9 mouse cellular contexts compared by ENCODE assay signal in genomic region chr2:101652204-101652920, GRCm38 (mm10). TPM values are rescaled to one million over a fixed set of nuclear protein-coding genes. Genes with fewer than 3 reads are reported as not detected.
A peak's percentile ranks its signal among the peaks of the same experiment; 100 is the strongest.
DNase-seq lines count a peak whose midpoint lies in the region; ATAC-seq and TF ChIP-seq lines count a peak whose summit lies in the region.
"Had no signal": no experiment of that assay in that cellular context is flagged by ENCODE, and none has a peak within 500 bp of the region (broad histone marks: within the 10 kb centered on the region; RNA-seq: fewer than 3 reads in every experiment).

No protein-coding gene starts in this region.

- peak; percentile 75 for ATAC-seq in neural tube, embryonic 11.5 days (ENCODE audit: insufficient read depth, low FRiP score, low TSS enrichment)
- peak; percentile 77 for ATAC-seq in hindbrain, postnatal 0 days
- ATAC-seq in midbrain, postnatal 0 days (ENCODE audit: low FRiP score): peak; percentile 68; the same call in 1 of the 2 replicates

- no peaks in the 10 kb centered on the region for H3K4me1 ChIP-seq in neural tube, embryonic 11.5 days (ENCODE audit: control insufficient read depth, insufficient read depth, low read length)
- H3K4me1 ChIP-seq in hindbrain, postnatal 0 days (ENCODE audit: insufficient read depth, low read length): 0 out of 2 replicates have a peak, but pooled peaks cover 3% of the 10 kb centered on the region
- no peaks in the 10 kb centered on the region for H3K4me1 ChIP-seq in midbrain, postnatal 0 days (ENCODE audit: insufficient read depth, low read length)

- H3K27me3 ChIP-seq in neural tube, embryonic 11.5 days (ENCODE audit: control insufficient read depth, insufficient read depth, low read length): no peaks in the 10 kb centered on the region
- no peaks in the 10 kb centered on the region for H3K27me3 ChIP-seq in hindbrain, postnatal 0 days (ENCODE audit: insufficient read depth, low read length)
- no peaks in the 10 kb centered on the region for H3K27me3 ChIP-seq in midbrain, postnatal 0 days (ENCODE audit: insufficient read depth, low read length)

- H3K9me3 ChIP-seq in neural tube, embryonic 11.5 days (ENCODE audit: control insufficient read depth, low read length): no peaks in the 10 kb centered on the region
- H3K9me3 ChIP-seq in hindbrain, postnatal 0 days (ENCODE audit: low read length): no peaks in the 10 kb centered on the region
- no peaks in the 10 kb centered on the region for H3K9me3 ChIP-seq in midbrain, postnatal 0 days (ENCODE audit: low read length)

- no peak overlapping the region for H3K9ac ChIP-seq in neural tube, embryonic 11.5 days (ENCODE audit: low read length)
- peak overlapping the region; percentile 43; the same call in 1 of the 2 replicates for H3K9ac ChIP-seq in hindbrain, postnatal 0 days (replicated peaks; ENCODE audit: low read length)
- peak overlapping the region; percentile 51 for H3K9ac ChIP-seq in midbrain, postnatal 0 days (replicated peaks; ENCODE audit: low read length, poor library complexity, severe bottlenecking)

- TF ChIP-seq CTCF in hindbrain, postnatal 0 days (IDR thresholded peaks at IDR 0.05; ENCODE audit: low read depth): no peak
- TF ChIP-seq CTCF in midbrain, postnatal 0 days (IDR thresholded peaks at IDR 0.05): no peak

- no peaks in the 10 kb centered on the region for H3K36me3 ChIP-seq in neural tube, embryonic 11.5 days (ENCODE audit: control insufficient read depth, insufficient read depth, low read length)
- H3K36me3 ChIP-seq in hindbrain, postnatal 0 days (ENCODE audit: insufficient read depth, low read length): no peaks in the 10 kb centered on the region
- H3K36me3 ChIP-seq in midbrain, postnatal 0 days (ENCODE audit: insufficient read depth, low read length): no peaks in the 10 kb centered on the region

- no peak overlapping the region for H3K27ac ChIP-seq in neural tube, embryonic 11.5 days (ENCODE audit: low read depth, low read length)
- no peak overlapping the region for H3K27ac ChIP-seq in hindbrain, postnatal 0 days
- H3K27ac ChIP-seq in midbrain, postnatal 0 days (ENCODE audit: low read depth, low read length): no peak overlapping the region

- WGBS in neural tube, embryonic 11.5 days: 45% methylated on average over 14 of the region's 14 CpGs
- WGBS in hindbrain, postnatal 0 days: 20% methylated on average over 14 of the region's 14 CpGs
- WGBS in midbrain, postnatal 0 days: 26% methylated on average over 14 of the region's 14 CpGs

- peak; percentile 16 for DNase-seq in cerebellum, adult 8-10 months
- DNase-seq in cerebellum, postnatal 14 days: no peak
- DNase-seq in neural tube, embryonic 11.5 days (ENCODE audit: low spot score): peak; percentile 22
- DNase-seq in neural tube, embryonic 10.5 days (ENCODE audit: extremely low spot score, low spot score): no peak
- no peak for DNase-seq in hindbrain, postnatal 0 days (ENCODE audit: low spot score)
- DNase-seq in midbrain, postnatal 0 days (ENCODE audit: low spot score): no peak
- DNase-seq in thymus, postnatal 14 days: no peak
- DNase-seq in urinary bladder, adult 2 months (ENCODE audit: low spot score): no peak

- H3K4me3 ChIP-seq in neural tube, embryonic 11.5 days (ENCODE audit: low read depth, low read length): 0 out of 2 replicates have a peak overlapping the region, but pooled peaks have one; percentile 6
- peak overlapping the region; percentile 36 for H3K4me3 ChIP-seq in hindbrain, postnatal 0 days (ENCODE audit: low read length)
- peak overlapping the region; percentile 36 for H3K4me3 ChIP-seq in midbrain, postnatal 0 days (ENCODE audit: low read depth, low read length)

- H3K4me2 ChIP-seq in neural tube, embryonic 11.5 days (ENCODE audit: low read depth): peak overlapping the region; percentile 27
- peak overlapping the region; percentile 79 for H3K4me2 ChIP-seq in hindbrain, postnatal 0 days (ENCODE audit: low read depth, low read length)
- peak overlapping the region; percentile 68 for H3K4me2 ChIP-seq in midbrain, postnatal 0 days (ENCODE audit: low read depth, low read length, poor library complexity, severe bottlenecking)

RNA-seq across cellular contexts. Expression of gene B230118H07Rik, which starts 3.0 kb away (rescaled TPM):
- 61.8 and 65.5 TPM in 2 replicates for polyA plus RNA-seq in neural tube, embryonic 11.5 days (2014; fragmentation: Nextera tagmentation; extraction: Ambion mirVana)
- total RNA-seq in hindbrain, postnatal 0 days (2014; rRNA removed): 12.6 and 13.3 TPM in 2 replicates
- polyA plus RNA-seq in hindbrain, postnatal 0 days (2015; fragmentation: Nextera tagmentation; extraction: Ambion mirVana): 57.3 and 59.3 TPM in 2 replicates
- 18.2 and 21.4 TPM in 2 replicates for total RNA-seq in midbrain, postnatal 0 days (2014; rRNA removed)
- 50.7 and 51.5 TPM in 2 replicates for polyA plus RNA-seq in midbrain, postnatal 0 days (2015; fragmentation: Nextera tagmentation; extraction: Ambion mirVana)
- polyA plus RNA-seq in urinary bladder, adult 2 months (2012; rRNA removed): 44.8 and 54.1 TPM in 2 replicates

RNA-seq across cellular contexts. Expression of gene Rag1, which starts 3.1 kb away (rescaled TPM):
- polyA plus RNA-seq in neural tube, embryonic 11.5 days (2014; fragmentation: Nextera tagmentation; extraction: Ambion mirVana): 0.16 and 0.31 TPM in 2 replicates
- 0.36 and 0.37 TPM in 2 replicates for total RNA-seq in hindbrain, postnatal 0 days (2014; rRNA removed)
- polyA plus RNA-seq in hindbrain, postnatal 0 days (2015; fragmentation: Nextera tagmentation; extraction: Ambion mirVana): 0.08 and 0.11 TPM in 2 replicates
- total RNA-seq in midbrain, postnatal 0 days (2014; rRNA removed): 0.27 and 0.42 TPM in 2 replicates
- polyA plus RNA-seq in midbrain, postnatal 0 days (2015; fragmentation: Nextera tagmentation; extraction: Ambion mirVana): 0.04 TPM in 2 replicates
- polyA plus RNA-seq in urinary bladder, adult 2 months (2012; rRNA removed): not detected in 2 replicates
- polyA plus RNA-seq: C2C12 had no signal

RNA-seq across cellular contexts. Expression of gene Traf6, which starts 25.9 kb away (rescaled TPM):
- 19.2 and 22.0 TPM in 2 replicates for polyA plus RNA-seq in neural tube, embryonic 11.5 days (2014; fragmentation: Nextera tagmentation; extraction: Ambion mirVana)
- total RNA-seq in hindbrain, postnatal 0 days (2014; rRNA removed): 21.9 and 26.3 TPM in 2 replicates
- 6.1 and 6.8 TPM in 2 replicates for polyA plus RNA-seq in hindbrain, postnatal 0 days (2015; fragmentation: Nextera tagmentation; extraction: Ambion mirVana)
- total RNA-seq in midbrain, postnatal 0 days (2014; rRNA removed): 16.5 and 19.9 TPM in 2 replicates
- polyA plus RNA-seq in midbrain, postnatal 0 days (2015; fragmentation: Nextera tagmentation; extraction: Ambion mirVana): 4.9 and 5.3 TPM in 2 replicates
- 11.5 and 12.0 TPM in 2 replicates for polyA plus RNA-seq in urinary bladder, adult 2 months (2012; rRNA removed)

RNA-seq across cellular contexts. Expression of gene Rag2, which starts 27.8 kb away (rescaled TPM):
- polyA plus RNA-seq in neural tube, embryonic 11.5 days (2014; fragmentation: Nextera tagmentation; extraction: Ambion mirVana): 0.14 TPM in 1 of 2 replicates, not detected in the other
- 0.07 TPM in 1 of 2 replicates, not detected in the other for total RNA-seq in hindbrain, postnatal 0 days (2014; rRNA removed)
- not detected in 2 replicates for polyA plus RNA-seq in hindbrain, postnatal 0 days (2015; fragmentation: Nextera tagmentation; extraction: Ambion mirVana)
- total RNA-seq in midbrain, postnatal 0 days (2014; rRNA removed): not detected in 2 replicates
- polyA plus RNA-seq in midbrain, postnatal 0 days (2015; fragmentation: Nextera tagmentation; extraction: Ambion mirVana): 0.09 TPM in 1 of 2 replicates, not detected in the other
- polyA plus RNA-seq in urinary bladder, adult 2 months (2012; rRNA removed): 0.04 and 0.06 TPM in 2 replicates
- polyA plus RNA-seq: C2C12 had no signal

Comparison
In these comparisons a context has a peak if more than half of its experiments do, and no peak if none do; other contexts are left out.
1. DNase-seq: peak in cerebellum, adult 8-10 months (single experiment) and neural tube, embryonic 11.5 days (single experiment); none in cerebellum, postnatal 14 days (0 of 2), neural tube, embryonic 10.5 days (single experiment), hindbrain, postnatal 0 days (single experiment), midbrain, postnatal 0 days (single experiment), thymus, postnatal 14 days (single experiment) and urinary bladder, adult 2 months (single experiment).
2. H3K4me2 ChIP-seq: peak in every context shown above with its lines; median percentile 79 in hindbrain, postnatal 0 days; 68 in midbrain, postnatal 0 days; 27 in neural tube, embryonic 11.5 days.
3. Peak in every context shown above with its lines, with median percentiles within 50 percentile points of each other: ATAC-seq and H3K4me3 ChIP-seq.